Mouse (Mus musculus): Measurements from ENCODE around the gene Gm42372.

GRCm38 (mm10) chr7:16991681-16992450 lies 9.0 kb downstream of the Gm42372 start:
- TF ChIP-seq CTCF (IDR thresholded peaks at IDR 0.05; ENCODE audit: low read depth): no peak
- TF ChIP-seq EP300 (IDR thresholded peaks at IDR 0.05; ENCODE audit: low read depth): no peak

Data from liver, embryonic 14.5 days (tissue).